Mouse (Mus musculus): Measurements from ENCODE around the gene Trim6. TPM values are rescaled to one million over a fixed set of nuclear protein-coding genes. Genes with fewer than 3 reads are reported as not detected.
"Not testable (repeated sequence)": the region's sequence is repeated elsewhere in the genome, so short reads cannot be mapped to it uniquely, and the experiment has no call there.

Trim6 gene
- polyA plus RNA-seq, 1 experiment: 0.98 TPM

DNA sequence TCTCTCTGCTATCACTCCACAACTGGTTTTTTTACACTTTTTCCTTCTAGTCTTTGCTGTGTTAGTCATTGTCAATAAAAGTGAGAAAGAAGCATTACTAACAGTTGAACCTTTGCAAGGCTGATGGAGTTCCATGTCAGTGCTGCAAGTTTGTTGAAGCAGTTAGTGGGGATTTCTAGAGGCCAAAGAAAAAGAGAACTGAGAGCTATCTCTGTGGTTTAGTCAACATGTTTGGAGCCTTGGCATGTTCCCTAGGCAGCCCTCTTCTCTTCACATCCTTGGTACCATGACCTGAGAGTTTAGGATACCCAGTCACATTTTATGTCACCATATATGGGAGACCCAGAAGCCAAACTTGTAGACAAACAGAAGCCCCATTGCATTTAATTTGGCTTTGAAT, 22.3 kb downstream of the Trim6 start:
- TF ChIP-seq CTCF (IDR thresholded peaks at IDR 0.05; ENCODE audit: borderline replicate concordance, control insufficient read depth, extremely low read depth, insufficient read depth, low read length, poor library complexity) (no peak), POLR2A (IDR thresholded peaks at IDR 0.05; ENCODE audit: control insufficient read depth, extremely low read depth, insufficient read depth, low read length, poor library complexity) (no peak)
- no peak overlapping the region for H3K27ac ChIP-seq (ENCODE audit: control insufficient read depth, insufficient read depth, low read length)
- DNase-seq: no peak

DNA sequence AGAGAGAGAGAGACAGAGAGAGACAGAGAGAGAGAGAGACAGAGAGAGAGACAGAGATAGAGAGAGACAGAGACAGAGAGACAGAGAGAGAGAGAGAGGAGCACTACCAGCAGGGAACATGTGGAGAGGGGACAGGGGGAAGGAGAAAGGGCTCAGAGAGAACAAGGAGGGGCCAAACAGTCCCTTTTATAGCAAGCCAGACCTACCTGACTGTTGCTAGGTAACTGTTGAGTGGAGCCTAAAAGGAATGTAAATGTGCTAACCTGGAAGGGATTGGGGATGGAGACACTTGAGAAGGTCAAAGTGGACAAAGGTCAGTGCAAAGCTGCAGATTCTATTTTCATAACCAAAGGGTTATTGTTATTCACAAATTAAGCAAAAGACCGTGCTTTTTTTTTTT, 25.0 kb downstream of the Trim6 start:
- Histone ChIP-seq H3K27me3 (ENCODE audit: control insufficient read depth, insufficient read depth, low read length) (no peaks in the 10 kb centered on the region), H3K4me3 (ENCODE audit: control insufficient read depth, insufficient read depth, low read length) (no peak overlapping the region), H3K36me3 (ENCODE audit: control insufficient read depth, insufficient read depth, low read length) (no peaks in the 10 kb centered on the region), H3K4me1 (replicated peaks; ENCODE audit: control insufficient read depth, insufficient read depth, low read length) (0 out of 2 replicates have a peak, but pooled peaks cover 2% of the 10 kb centered on the region), H3K27ac (ENCODE audit: control insufficient read depth, insufficient read depth, low read length) (no peak overlapping the region)
- DNase-seq: no peak
- no peak for TF ChIP-seq CTCF (IDR thresholded peaks at IDR 0.05; ENCODE audit: borderline replicate concordance, control insufficient read depth, extremely low read depth, insufficient read depth, low read length, poor library complexity)
- TF ChIP-seq POLR2A (IDR thresholded peaks at IDR 0.05; ENCODE audit: control insufficient read depth, extremely low read depth, insufficient read depth, low read length, poor library complexity): no peak
- WGBS: 90% methylated on average over 1 of the region's 1 CpGs

More for the DNA sequence above, 22.3 kb downstream of the Trim6 start:
- H3K27me3 ChIP-seq (ENCODE audit: control insufficient read depth, insufficient read depth, low read length): no peaks in the 10 kb centered on the region
- H3K36me3 ChIP-seq (ENCODE audit: control insufficient read depth, insufficient read depth, low read length): no peaks in the 10 kb centered on the region
- H3K4me1 ChIP-seq (replicated peaks; ENCODE audit: control insufficient read depth, insufficient read depth, low read length): 0 out of 2 replicates have a peak, but pooled peaks cover 2% of the 10 kb centered on the region
- H3K4me3 ChIP-seq (ENCODE audit: control insufficient read depth, insufficient read depth, low read length): no peak overlapping the region

DNA sequence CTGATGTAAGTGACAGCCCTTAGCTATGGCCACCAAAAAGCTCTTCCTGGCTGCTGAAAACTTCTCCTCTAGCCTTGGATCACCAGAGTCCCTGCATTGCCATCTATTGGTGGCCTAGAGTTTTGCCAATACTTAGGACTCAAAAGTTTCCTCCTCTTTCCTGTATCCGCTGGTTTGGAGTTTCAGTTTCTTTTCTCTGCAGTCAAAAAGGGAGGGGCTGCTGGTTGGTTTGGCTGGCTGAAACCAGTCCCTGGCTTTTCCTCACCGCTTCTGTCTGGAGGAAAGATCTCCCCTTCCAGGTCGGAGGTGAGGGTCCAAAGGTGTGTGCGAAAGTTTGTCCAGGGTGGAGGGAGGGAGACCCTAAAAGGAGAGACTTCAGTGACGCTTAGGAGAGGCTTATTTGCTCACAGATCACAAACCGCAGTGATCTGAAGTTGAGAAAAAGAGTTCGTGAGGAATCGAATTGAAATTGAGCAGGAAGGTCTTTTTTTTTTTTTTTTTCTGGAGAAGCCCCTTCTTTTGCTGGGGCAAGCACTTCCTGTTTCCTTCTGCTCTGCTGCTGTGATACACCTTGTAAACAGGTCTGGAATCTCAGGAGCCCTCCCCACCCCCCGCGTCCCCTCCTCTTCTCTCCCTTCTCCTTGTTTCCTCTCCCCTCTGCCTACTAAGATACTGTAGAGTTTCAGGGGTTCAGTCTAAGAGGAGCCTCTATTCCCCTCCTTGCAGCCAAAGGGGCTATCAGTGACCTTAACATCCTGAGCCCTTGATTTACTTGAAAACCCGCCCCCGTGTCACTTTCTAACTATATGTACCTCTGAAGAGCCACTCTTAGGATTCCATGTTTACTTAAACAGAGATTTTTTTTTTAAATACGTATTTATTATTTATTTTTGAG, 25.9 kb downstream of the Trim6 start, which contains the start of gene Trim34a:
Trim34a (plus strand) TSS at position 171 of the 895 bp plus-strand sequence.
- TF ChIP-seq CTCF (IDR thresholded peaks at IDR 0.05; ENCODE audit: borderline replicate concordance, control insufficient read depth, extremely low read depth, insufficient read depth, low read length, poor library complexity) (no peak), POLR2A (IDR thresholded peaks at IDR 0.05; ENCODE audit: control insufficient read depth, extremely low read depth, insufficient read depth, low read length, poor library complexity) (no peak)
- Histone ChIP-seq H3K27ac (ENCODE audit: control insufficient read depth, insufficient read depth, low read length) (peak within 1 kb of the TSS; percentile 85), H3K4me1 (replicated peaks; ENCODE audit: control insufficient read depth, insufficient read depth, low read length) (0 out of 2 replicates have a peak, but pooled peaks cover 2% of the 10 kb centered on the region), H3K4me3 (ENCODE audit: control insufficient read depth, insufficient read depth, low read length) (peak within 1 kb of the TSS; percentile 72), H3K36me3 (ENCODE audit: control insufficient read depth, insufficient read depth, low read length) (no peaks in the 10 kb centered on the region), H3K27me3 (ENCODE audit: control insufficient read depth, insufficient read depth, low read length) (no peaks in the 10 kb centered on the region)
- DNase-seq: peak; percentile 70
- under 1% methylated on average over 13 of the region's 13 CpGs for WGBS

DNA sequence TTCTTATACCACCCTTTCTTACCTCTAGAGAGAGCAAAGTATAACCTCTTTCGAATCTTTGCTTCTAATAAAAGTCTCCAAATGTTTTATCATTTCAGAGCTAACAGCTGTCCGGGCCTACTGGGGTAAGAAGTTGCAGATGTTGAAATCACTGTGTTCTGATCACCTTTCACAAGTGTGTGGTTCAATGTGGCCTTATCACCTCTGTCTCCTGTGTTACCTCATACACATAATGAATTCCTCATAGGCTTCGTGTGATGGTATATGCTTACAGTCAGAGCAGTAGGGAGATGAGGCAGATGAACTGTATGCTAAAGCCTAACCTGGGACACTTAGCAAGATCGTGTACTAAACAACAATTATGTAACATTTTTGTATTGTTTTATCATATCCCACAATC, 41.8 kb downstream of the Trim6 start:
- H3K27ac ChIP-seq (ENCODE audit: control insufficient read depth, insufficient read depth, low read length); DNase-seq; H3K36me3 ChIP-seq (ENCODE audit: control insufficient read depth, insufficient read depth, low read length); H3K27me3 ChIP-seq (ENCODE audit: control insufficient read depth, insufficient read depth, low read length); H3K4me3 ChIP-seq (ENCODE audit: control insufficient read depth, insufficient read depth, low read length); H3K4me1 ChIP-seq (replicated peaks; ENCODE audit: control insufficient read depth, insufficient read depth, low read length): not testable (repeated sequence)
- WGBS: 95% methylated on average over 4 of the region's 4 CpGs

DNA sequence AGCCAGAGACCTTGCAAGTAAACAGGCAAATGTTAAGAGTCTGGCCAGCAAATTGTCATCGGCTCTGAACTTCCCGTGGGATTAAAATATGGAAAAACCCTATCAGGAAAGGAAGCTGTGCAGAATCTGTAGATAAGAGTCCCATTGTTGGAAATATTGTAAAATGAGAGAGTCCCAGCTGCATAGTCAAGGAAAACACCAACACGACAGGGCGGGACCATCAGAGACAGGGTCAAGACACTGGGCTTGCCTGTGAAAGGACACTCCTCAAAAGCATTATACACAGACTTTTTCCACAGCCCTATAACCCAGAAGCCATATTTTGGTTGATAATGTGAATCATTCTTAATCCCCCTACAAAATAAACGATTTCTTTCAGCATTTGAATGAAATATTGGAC, 46.7 kb downstream of the Trim6 start:
- not testable (repeated sequence) for DNase-seq; H3K36me3 ChIP-seq (ENCODE audit: control insufficient read depth, insufficient read depth, low read length); H3K4me1 ChIP-seq (replicated peaks; ENCODE audit: control insufficient read depth, insufficient read depth, low read length); H3K27me3 ChIP-seq (ENCODE audit: control insufficient read depth, insufficient read depth, low read length); H3K27ac ChIP-seq (ENCODE audit: control insufficient read depth, insufficient read depth, low read length); H3K4me3 ChIP-seq (ENCODE audit: control insufficient read depth, insufficient read depth, low read length)
- 97% methylated on average over 5 of the region's 5 CpGs for WGBS

DNA sequence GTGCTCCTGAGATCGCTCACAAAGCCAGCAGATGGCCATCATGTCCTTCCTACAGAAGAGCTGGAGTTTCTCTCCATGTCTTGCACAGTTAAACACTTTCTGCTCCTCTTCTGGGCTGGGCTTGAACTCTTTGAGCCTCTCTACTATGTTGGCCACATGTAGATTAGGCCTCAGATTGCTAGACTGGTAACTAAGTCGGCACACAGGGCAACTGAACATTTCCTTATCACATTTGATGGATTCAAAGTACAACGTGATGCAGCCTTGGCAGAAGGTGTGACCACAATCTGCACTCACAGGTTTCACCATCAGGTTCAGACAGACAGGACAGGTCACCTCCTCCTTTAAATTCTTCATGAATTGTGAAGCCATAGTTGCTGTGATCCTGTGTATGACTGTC, 60.8 kb downstream of the Trim6 start:
- not testable (repeated sequence) for H3K36me3 ChIP-seq (ENCODE audit: control insufficient read depth, insufficient read depth, low read length); H3K4me3 ChIP-seq (ENCODE audit: control insufficient read depth, insufficient read depth, low read length); DNase-seq; H3K4me1 ChIP-seq (replicated peaks; ENCODE audit: control insufficient read depth, insufficient read depth, low read length); H3K27me3 ChIP-seq (ENCODE audit: control insufficient read depth, insufficient read depth, low read length); H3K27ac ChIP-seq (ENCODE audit: control insufficient read depth, insufficient read depth, low read length)
- 91% methylated on average over 3 of the region's 3 CpGs for WGBS

Other genes starting within 250 kb of the Trim6 start
- gene Olfr635, start 247.6 kb upstream of the Trim6 start, polyA plus RNA-seq (2012; rRNA removed): not detected in 2 replicates
- not detected in 2 replicates for gene Olfr638, start 220.0 kb upstream of the Trim6 start, polyA plus RNA-seq (2012; rRNA removed)
- not detected in 2 replicates for gene Olfr639, start 201.5 kb upstream of the Trim6 start, polyA plus RNA-seq (2012; rRNA removed)
- gene Olfr640, start 193.2 kb upstream of the Trim6 start, polyA plus RNA-seq (2012; rRNA removed): not detected in 2 replicates
- not detected in 2 replicates for gene Olfr641, start 183.3 kb upstream of the Trim6 start, polyA plus RNA-seq (2012; rRNA removed)
- gene Olfr642, start 166.1 kb upstream of the Trim6 start, polyA plus RNA-seq (2012; rRNA removed): not detected in 2 replicates
- not detected in 2 replicates for gene 4930516K23Rik, start 157.3 kb upstream of the Trim6 start, polyA plus RNA-seq (2012; rRNA removed)
- gene Olfr644, start 146.9 kb upstream of the Trim6 start, polyA plus RNA-seq (2012; rRNA removed): not detected in 2 replicates
- gene Olfr645, start 133.3 kb upstream of the Trim6 start, polyA plus RNA-seq (2012; rRNA removed): not detected in 2 replicates
- 0.04 TPM in 1 of 2 replicates, not detected in the other for gene Olfr646, start 113.9 kb upstream of the Trim6 start, polyA plus RNA-seq (2012; rRNA removed)
- not detected in 2 replicates for gene Ubqln5, start 89.0 kb upstream of the Trim6 start, polyA plus RNA-seq (2012; rRNA removed)
- gene Olfr643, start 81.4 kb upstream of the Trim6 start, polyA plus RNA-seq (2012; rRNA removed): not detected in 2 replicates
- 0.11 TPM in 1 of 2 replicates, not detected in the other for gene Ubqln3, start 75.5 kb upstream of the Trim6 start, polyA plus RNA-seq (2012; rRNA removed)
- 0.09 TPM in 1 of 2 replicates, not detected in the other for gene Ubqlnl, start 68.2 kb upstream of the Trim6 start, polyA plus RNA-seq (2012; rRNA removed)
- 0.09 TPM in 2 replicates for gene Olfm5, start 54.0 kb upstream of the Trim6 start, polyA plus RNA-seq (2012; rRNA removed)
- not detected in 2 replicates for gene Olfr648, start 35.4 kb upstream of the Trim6 start, polyA plus RNA-seq (2012; rRNA removed)
- not detected in 2 replicates for gene Olfr649, start 22.8 kb upstream of the Trim6 start, polyA plus RNA-seq (2012; rRNA removed)
- gene Trim34a, start 25.7 kb downstream of the Trim6 start, polyA plus RNA-seq (2012; rRNA removed): 11.3 and 17.7 TPM in 2 replicates
- 1.6 and 2.8 TPM in 2 replicates for gene Trim5, start 69.3 kb downstream of the Trim6 start, polyA plus RNA-seq (2012; rRNA removed)
- 15.2 and 26.9 TPM in 2 replicates for gene Trim12a, start 96.7 kb downstream of the Trim6 start, polyA plus RNA-seq (2012; rRNA removed)
- gene Trim34b, start 110.7 kb downstream of the Trim6 start, polyA plus RNA-seq (2012; rRNA removed): 6.4 and 10.6 TPM in 2 replicates
- gene Trim12c, start 134.6 kb downstream of the Trim6 start, polyA plus RNA-seq (2012; rRNA removed): 9.8 and 10.4 TPM in 2 replicates
- gene Trim30b, start 151.1 kb downstream of the Trim6 start, polyA plus RNA-seq (2012; rRNA removed): 0.34 and 0.74 TPM in 2 replicates
- 0.06 TPM in 1 of 2 replicates, not detected in the other for gene Trim30c, start 182.0 kb downstream of the Trim6 start, polyA plus RNA-seq (2012; rRNA removed)
- gene Trim30a, start 246.4 kb downstream of the Trim6 start, polyA plus RNA-seq (2012; rRNA removed): 10.3 and 16.8 TPM in 2 replicates